Mouse (Mus musculus): ENCODE data around the gene Neurod1. TPM values are rescaled to one million over a fixed set of nuclear protein-coding genes. Genes with fewer than 3 reads are reported as not detected.

The Neurod1 gene
- 3.1 and 3.4 TPM in 2 replicates for polyA plus RNA-seq (2011; ENCODE audit: insufficient read depth, insufficient read length, low read depth, missing spikeins)

GRCm38 (mm10) chr2:79456575-79457349, at the start of gene Neurod1, which contains the start of gene Cerkl:
Gene Neurod1, minus strand, starts transcription at chr2:79456751.
Gene Cerkl, minus strand, starts transcription at chr2:79456785.
- no peaks in the 10 kb centered on the region for H3K9me3 ChIP-seq (replicated peaks; ENCODE audit: control insufficient read depth, insufficient read depth, low read length, poor library complexity, severe bottlenecking)
- TF ChIP-seq EP300 (IDR thresholded peaks at IDR 0.05; ENCODE audit: insufficient read depth, low read depth, low read length) (peak; percentile 93), CTCF (IDR thresholded peaks at IDR 0.05; ENCODE audit: low read depth, low read length) (no peak), POLR2A (IDR thresholded peaks at IDR 0.05; ENCODE audit: insufficient read depth, low read length) (no peak)
- peak within 1 kb of the TSS; percentile 59 for H3K9ac ChIP-seq (ENCODE audit: low read depth, poor library complexity, severe bottlenecking)
- peak within 1 kb of the TSS; percentile 59 for H3K4me3 ChIP-seq (ENCODE audit: low read depth, low read length)
- no peaks in the 10 kb centered on the region for H3K4me1 ChIP-seq (ENCODE audit: control insufficient read depth, insufficient read depth, low read length)
- H3K36me3 ChIP-seq (ENCODE audit: control insufficient read depth, insufficient read depth, low read length, poor library complexity, severe bottlenecking), result no peaks in the 10 kb centered on the region
- peaks cover 5% of the 10 kb centered on the region; the same call in 1 of the 2 replicates for H3K27me3 ChIP-seq (ENCODE audit: control insufficient read depth, insufficient read depth, low read length, poor library complexity, severe bottlenecking)
- H3K27ac ChIP-seq (ENCODE audit: insufficient read depth, low read length), result no peak within 1 kb of the TSS

- no peaks in the 10 kb centered on the region for H3K27me3 ChIP-seq (ENCODE audit: control insufficient read depth, insufficient read depth, low read length, poor library complexity, severe bottlenecking)
- TF ChIP-seq POLR2A (IDR thresholded peaks at IDR 0.05; ENCODE audit: insufficient read depth, low read length) (no peak), CTCF (IDR thresholded peaks at IDR 0.05; ENCODE audit: low read depth, low read length) (peak; percentile 87)
- H3K27ac ChIP-seq (ENCODE audit: insufficient read depth, low read length), result no peak overlapping the region
- no peaks in the 10 kb centered on the region for H3K36me3 ChIP-seq (ENCODE audit: control insufficient read depth, insufficient read depth, low read length, poor library complexity, severe bottlenecking)
- H3K9ac ChIP-seq (ENCODE audit: low read depth, poor library complexity, severe bottlenecking), result no peak overlapping the region
- H3K4me1 ChIP-seq (ENCODE audit: control insufficient read depth, insufficient read depth, low read length), result no peaks in the 10 kb centered on the region
- H3K9me3 ChIP-seq (replicated peaks; ENCODE audit: control insufficient read depth, insufficient read depth, low read length, poor library complexity, severe bottlenecking), result no peaks in the 10 kb centered on the region
- no peak overlapping the region for H3K4me3 ChIP-seq (ENCODE audit: low read depth, low read length)
Measured at GRCm38 (mm10) chr2:79498990-79499755, 42.6 kb upstream of the Neurod1 start.

DNA sequence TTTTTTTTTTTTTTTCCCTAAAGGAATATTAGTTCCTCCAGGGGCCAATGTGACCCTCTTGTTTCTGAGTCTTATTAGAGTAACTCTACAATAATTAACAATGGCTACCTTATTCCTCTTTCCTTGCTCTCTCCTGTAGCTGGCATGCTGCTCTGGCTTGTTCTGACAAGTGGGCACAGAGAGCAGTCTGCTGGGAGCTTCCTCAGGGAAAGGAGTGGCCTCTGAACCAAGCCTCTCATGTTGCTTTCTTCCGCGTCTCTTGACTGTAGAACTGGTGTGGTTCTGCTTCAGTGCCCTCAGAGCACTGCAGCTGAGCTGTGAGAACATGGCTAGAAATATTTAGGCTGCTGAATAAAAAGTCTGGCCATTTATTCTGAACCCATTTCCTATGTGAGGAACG, 28.6 kb upstream of the Neurod1 start:
- no peaks in the 10 kb centered on the region for H3K4me1 ChIP-seq (ENCODE audit: control insufficient read depth, insufficient read depth, low read length)
- TF ChIP-seq POLR2A (IDR thresholded peaks at IDR 0.05; ENCODE audit: insufficient read depth, low read length), result no peak
- TF ChIP-seq CTCF (IDR thresholded peaks at IDR 0.05; ENCODE audit: low read depth, low read length), result no peak
- no peak for TF ChIP-seq EP300 (IDR thresholded peaks at IDR 0.05; ENCODE audit: insufficient read depth, low read depth, low read length)
- no peaks in the 10 kb centered on the region for H3K27me3 ChIP-seq (ENCODE audit: control insufficient read depth, insufficient read depth, low read length, poor library complexity, severe bottlenecking)
- H3K9me3 ChIP-seq (replicated peaks; ENCODE audit: control insufficient read depth, insufficient read depth, low read length, poor library complexity, severe bottlenecking), result no peaks in the 10 kb centered on the region
- H3K9ac ChIP-seq (ENCODE audit: low read depth, poor library complexity, severe bottlenecking), result no peak overlapping the region
- H3K4me3 ChIP-seq (ENCODE audit: low read depth, low read length), result no peak overlapping the region
- H3K36me3 ChIP-seq (ENCODE audit: control insufficient read depth, insufficient read depth, low read length, poor library complexity, severe bottlenecking), result no peaks in the 10 kb centered on the region
- no peak overlapping the region for H3K27ac ChIP-seq (ENCODE audit: insufficient read depth, low read length)

DNA sequence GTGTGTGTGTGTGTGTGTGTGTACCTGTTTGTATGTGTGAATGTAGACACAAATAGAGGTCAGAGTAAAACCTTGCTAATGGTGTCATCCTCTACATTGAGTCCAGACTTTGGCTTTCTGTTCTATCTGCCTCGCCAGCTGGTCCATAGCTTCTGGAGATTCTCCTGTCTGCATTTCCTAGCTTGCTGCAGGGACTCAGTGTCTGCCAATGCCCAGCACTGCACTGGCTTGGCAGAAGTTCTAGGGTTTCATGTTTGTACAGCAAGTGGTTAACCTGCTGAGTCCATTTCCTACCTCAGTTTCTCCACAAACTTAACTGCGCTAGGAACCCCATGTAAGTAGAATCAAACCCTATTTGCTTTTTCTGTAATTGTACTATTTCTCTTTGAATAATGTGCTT, 26.0 kb upstream of the Neurod1 start:
- Histone ChIP-seq H3K27ac (ENCODE audit: insufficient read depth, low read length) (no peak overlapping the region), H3K36me3 (ENCODE audit: control insufficient read depth, insufficient read depth, low read length, poor library complexity, severe bottlenecking) (no peaks in the 10 kb centered on the region), H3K4me3 (ENCODE audit: low read depth, low read length) (no peak overlapping the region), H3K9me3 (replicated peaks; ENCODE audit: control insufficient read depth, insufficient read depth, low read length, poor library complexity, severe bottlenecking) (no peaks in the 10 kb centered on the region), H3K27me3 (ENCODE audit: control insufficient read depth, insufficient read depth, low read length, poor library complexity, severe bottlenecking) (no peaks in the 10 kb centered on the region), H3K9ac (ENCODE audit: low read depth, poor library complexity, severe bottlenecking) (no peak overlapping the region), H3K4me1 (ENCODE audit: control insufficient read depth, insufficient read depth, low read length) (no peaks in the 10 kb centered on the region)
- TF ChIP-seq EP300 (IDR thresholded peaks at IDR 0.05; ENCODE audit: insufficient read depth, low read depth, low read length) (no peak), CTCF (IDR thresholded peaks at IDR 0.05; ENCODE audit: low read depth, low read length) (no peak), POLR2A (IDR thresholded peaks at IDR 0.05; ENCODE audit: insufficient read depth, low read length) (no peak)

- H3K9me3 ChIP-seq (replicated peaks; ENCODE audit: control insufficient read depth, insufficient read depth, low read length, poor library complexity, severe bottlenecking), result peaks cover 9% of the 10 kb centered on the region; the same call in 1 of the 2 replicates
- no peaks in the 10 kb centered on the region for H3K27me3 ChIP-seq (ENCODE audit: control insufficient read depth, insufficient read depth, low read length, poor library complexity, severe bottlenecking)
- TF ChIP-seq POLR2A (IDR thresholded peaks at IDR 0.05; ENCODE audit: insufficient read depth, low read length), result no peak
- TF ChIP-seq EP300 (IDR thresholded peaks at IDR 0.05; ENCODE audit: insufficient read depth, low read depth, low read length), result no peak
- no peak for TF ChIP-seq CTCF (IDR thresholded peaks at IDR 0.05; ENCODE audit: low read depth, low read length)
- H3K27ac ChIP-seq (ENCODE audit: insufficient read depth, low read length), result no peak overlapping the region
- no peaks in the 10 kb centered on the region for H3K36me3 ChIP-seq (ENCODE audit: control insufficient read depth, insufficient read depth, low read length, poor library complexity, severe bottlenecking)
- H3K4me3 ChIP-seq (ENCODE audit: low read depth, low read length), result no peak overlapping the region
- no peaks in the 10 kb centered on the region for H3K4me1 ChIP-seq (ENCODE audit: control insufficient read depth, insufficient read depth, low read length)
- no peak overlapping the region for H3K9ac ChIP-seq (ENCODE audit: low read depth, poor library complexity, severe bottlenecking)
Measured at GRCm38 (mm10) chr2:79462411-79462810, 5.9 kb upstream of the Neurod1 start.

Data from ES-Bruce4 (cell line).